Mouse (Mus musculus): ENCODE results near the gene Olfr504.
"Not testable (repeated sequence)": the region's sequence is repeated elsewhere in the genome, so short reads cannot be mapped to it uniquely, and the experiment has no call there.

Gene Olfr504

DNA sequence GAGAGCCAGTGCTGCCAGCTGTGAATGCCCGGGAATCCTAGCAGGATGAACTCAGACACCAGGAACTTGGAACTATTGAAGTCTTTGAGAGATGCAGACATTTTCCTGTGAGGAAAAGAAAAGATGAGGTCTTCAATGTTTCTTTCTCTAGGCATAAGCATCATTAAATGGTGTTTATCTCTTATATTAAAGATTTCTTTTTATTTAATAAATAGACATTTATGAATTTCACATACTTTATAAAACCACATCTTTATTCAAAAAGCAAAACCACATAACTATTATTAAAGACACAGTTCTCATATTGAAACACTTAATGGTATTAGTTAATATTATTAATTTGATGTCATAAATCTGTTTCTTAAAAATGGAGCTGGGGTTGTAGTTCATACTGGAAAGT lies at the start of gene Olfr504:
TSS of gene Olfr504 (minus strand) at position 101 of the 400 bp plus-strand sequence.
- DNase-seq, result no peak

DNA sequence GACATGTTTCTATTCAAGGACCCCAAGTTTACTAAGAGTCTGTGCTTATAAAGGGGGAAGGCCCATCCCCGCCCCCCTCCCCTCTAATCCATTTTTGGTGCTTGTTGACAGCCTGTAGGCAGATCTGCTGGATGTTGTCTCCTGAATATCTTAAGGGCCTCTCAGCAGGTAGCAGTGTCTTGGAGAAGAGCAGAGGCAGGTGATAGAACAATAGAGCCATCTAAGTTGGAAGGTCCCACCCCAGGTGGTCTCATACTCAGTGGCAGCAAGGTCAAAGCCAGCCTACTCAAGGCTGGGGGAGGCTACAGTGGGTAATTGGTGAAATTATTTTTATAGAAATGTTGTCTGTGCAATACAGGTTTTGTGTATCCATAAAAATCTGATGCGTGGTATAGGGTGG lies 48.5 kb upstream of the Olfr504 start:
- no peak for DNase-seq

DNA sequence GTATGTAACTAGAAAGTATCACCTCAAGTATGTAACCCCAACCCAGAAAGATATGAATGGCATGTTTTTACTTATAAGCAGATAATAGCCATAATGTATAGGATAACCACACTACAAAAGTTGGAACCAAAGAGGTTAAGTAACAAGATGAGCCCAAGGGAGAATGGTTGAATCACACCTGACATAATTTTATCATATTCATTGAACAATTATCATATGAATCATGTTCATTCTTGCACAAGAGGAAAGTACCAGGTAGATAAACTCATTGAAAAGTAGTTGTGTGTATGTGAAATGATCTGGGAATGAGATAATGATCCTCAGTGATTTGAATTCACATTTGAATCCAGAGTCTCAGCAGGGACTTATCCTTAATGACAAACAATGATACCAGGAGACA lies 44.9 kb upstream of the Olfr504 start, which contains the start of gene Olfr506:
TSS of gene Olfr506 (plus strand) at position 301 of the 400 bp plus-strand sequence.
- DNase-seq, result no peak

DNA sequence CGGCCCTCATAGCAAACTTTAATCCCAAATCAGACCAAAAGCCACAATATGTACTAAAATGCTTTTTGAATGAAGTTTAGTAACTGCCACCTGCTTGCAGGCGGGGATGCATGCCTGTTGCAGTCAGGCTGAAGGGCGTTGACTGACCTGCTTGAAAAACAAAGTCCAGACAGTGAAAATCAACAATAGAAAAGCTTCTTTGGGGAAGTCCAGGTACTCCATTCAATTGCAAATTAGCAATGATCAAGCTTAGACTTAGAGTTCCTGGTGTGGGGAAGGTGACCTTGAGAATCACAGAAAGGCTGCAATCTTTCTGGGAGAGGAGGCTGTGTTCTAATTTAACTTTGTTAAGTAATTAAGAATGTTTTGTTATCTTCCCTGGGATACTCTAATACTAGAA lies 36.3 kb upstream of the Olfr504 start:
- DNase-seq, result not testable (repeated sequence)

DNA sequence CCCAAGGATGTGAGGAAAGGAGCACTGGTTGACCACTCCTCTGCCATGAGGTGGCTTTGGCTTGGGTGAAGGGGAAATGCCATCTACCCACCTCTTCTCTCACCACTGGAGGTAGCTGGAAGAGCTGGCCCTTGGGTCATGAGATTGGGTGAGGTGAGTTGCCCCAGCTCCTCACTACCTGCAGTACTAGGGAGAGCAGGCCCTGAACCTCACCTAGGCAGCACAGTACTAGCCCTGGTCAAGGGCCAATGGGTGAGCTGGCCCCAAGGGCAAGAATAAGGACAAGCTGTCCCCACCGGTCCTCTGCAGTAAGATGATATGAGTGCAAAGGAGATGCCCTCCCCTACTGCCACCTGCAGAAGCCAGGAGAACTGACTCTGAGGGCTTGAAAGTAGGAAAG lies 24.2 kb upstream of the Olfr504 start:
- no peak for DNase-seq

DNA sequence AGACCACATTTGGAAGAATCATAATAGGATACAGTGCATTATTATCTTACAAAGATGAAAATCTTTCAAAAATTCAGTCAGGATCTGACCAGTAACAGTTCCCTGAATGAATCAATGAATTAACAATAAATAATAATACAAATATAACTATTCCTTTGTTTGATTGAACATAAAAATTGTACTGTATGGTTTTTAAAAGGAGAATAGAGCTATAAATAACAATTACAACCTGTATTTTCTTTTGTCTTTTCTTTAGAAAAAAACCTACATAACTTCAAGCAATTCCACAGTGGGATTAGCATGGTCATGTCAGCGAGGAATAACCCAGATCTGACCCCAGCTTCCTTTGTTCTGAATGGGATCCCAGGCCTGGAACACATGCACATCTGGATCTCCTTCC lies 21.4 kb downstream of the Olfr504 start, which contains the start of gene Olfr503:
TSS of gene Olfr503 (plus strand) at position 301 of the 400 bp plus-strand sequence.
- not testable (repeated sequence) for DNase-seq

DNA sequence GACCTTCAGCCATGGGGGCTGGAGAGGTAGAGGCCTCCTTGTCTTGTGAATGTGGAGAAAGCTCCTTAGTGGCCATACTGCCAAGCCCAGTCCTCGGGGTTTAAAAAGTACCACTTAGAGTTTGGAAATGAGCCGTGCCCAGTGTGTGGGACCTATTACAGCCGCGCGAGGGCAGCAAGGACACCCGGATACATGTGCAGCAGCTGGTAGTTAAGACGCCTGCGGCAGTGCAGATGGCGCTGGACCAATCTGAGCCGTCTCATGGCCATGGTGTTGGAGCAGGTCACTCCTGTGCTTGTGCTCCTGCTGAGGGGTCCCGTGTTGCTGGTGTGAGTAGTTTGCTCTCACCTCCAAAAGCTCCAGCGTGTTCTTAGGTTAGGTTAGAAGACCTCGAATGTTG lies 23.2 kb downstream of the Olfr504 start:
- DNase-seq, result no peak

DNA sequence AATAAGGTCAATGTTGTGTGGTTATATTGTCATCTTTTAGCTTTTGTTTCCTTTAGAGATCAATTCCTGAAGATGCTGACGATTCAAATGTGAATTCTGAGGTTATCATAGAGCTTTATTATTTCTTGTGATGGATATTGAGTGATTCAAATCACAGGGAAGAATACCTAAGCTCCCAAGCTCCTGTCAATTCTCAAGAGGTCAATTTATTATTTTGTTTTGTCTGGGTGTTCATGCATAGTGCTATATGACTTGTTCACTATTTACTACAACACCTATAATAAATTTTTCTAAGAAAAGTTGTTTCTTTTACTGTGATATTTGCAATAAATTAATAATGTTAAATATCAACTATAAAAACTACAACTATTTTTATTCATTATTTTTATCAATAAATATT lies 40.6 kb downstream of the Olfr504 start, which contains the start of gene Olfr502:
TSS of gene Olfr502 (minus strand) at position 101 of the 400 bp plus-strand sequence.
- no peak for DNase-seq
